Mouse (Mus musculus) A20 (cell line): Measurements from ENCODE around the gene Akap6.

Experiments
- DNase-seq: peaks from one replicate; pipeline ENCODE4 v3.0.0-alpha.2; 2011; ENCODE audit warnings: low read depth, low spot score

The Akap6 gene

DNA sequence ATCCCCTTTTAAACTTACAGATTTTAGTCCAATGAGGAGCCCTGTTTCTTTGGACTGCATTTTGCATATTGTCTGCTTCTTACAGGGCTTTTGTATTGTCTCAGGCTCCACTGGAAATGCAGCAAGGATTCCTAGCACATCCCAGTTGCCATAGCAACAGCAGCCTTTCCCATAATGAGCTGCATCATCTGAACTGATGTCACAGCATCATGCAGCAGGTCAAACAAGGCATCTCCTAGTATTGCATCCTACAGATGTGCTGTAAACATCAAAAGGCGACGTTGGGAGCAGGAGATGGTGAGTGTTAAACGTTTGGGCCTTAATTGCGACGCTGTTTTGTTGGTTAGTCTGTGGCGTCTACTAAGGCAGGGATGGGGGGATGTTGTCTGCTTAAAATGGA, at the start of gene Akap6:
TSS of gene Akap6 (plus strand) at position 238 of the 400 bp plus-strand sequence.
- DNase-seq: no peak

DNA sequence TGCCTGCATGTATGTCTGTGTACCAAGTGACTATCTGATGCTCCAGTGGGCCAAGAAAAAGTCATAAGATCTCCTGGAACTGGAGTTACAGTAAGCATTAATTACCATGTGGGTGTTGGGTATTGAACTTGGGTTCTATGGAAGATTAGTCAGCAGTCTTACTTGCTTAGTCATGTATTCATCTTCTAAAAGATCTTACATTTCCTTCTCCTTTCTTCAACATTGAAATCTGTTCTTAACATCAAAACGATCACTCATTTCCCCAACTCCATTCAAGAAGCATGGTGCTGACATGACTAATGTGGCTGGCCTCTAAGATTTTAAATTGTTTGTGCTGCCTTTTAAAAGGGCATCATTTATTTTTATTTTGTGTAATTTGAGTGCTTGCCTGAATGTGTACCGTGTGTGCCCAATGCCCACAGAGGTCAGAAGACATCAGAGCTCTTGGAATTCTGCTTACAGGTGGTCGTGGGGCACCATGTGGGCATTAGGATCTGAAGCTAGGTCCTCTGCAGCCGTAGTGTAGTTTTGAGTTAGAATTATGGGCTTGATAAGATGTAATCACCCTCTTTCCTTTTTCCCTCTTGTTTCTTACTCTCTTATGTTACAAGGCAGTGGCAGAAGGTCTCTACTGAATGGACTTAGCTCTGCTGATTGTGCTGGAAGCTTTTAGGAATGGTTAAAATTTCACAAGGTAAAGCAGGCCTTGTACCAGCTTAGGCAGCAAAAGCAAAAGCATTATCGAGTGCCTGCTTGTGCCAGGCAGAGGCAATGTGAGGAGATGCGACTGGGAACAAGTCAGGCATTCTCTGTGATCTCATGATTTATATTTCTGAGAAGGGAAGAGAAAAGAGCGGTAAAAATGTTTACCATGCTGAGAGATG, 36.0 kb upstream of the Akap6 start:
- DNase-seq: no peak

DNA sequence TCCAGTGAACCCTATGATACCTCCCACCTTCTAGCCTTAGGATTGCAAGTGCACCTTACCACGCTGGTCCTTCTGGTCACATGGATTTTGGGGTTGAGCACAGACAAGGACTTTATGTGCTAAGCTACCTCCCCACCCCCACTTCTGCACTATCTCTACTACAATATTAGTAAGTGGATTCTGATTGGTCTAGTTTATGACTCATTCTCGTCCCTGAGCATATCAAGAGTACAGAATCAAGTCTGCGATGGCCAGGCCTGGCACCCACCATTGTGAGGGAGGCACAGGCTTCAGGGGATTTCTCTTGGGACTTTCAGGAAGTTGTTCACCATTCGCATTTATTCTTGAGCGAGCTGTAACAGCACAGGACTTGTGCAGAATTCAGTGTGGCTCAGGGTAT, 34.2 kb upstream of the Akap6 start:
- DNase-seq: no peak

- DNase-seq: no peak
Measured at GRCm38 (mm10) chr12:52671436-52671835, 27.7 kb upstream of the Akap6 start.

DNA sequence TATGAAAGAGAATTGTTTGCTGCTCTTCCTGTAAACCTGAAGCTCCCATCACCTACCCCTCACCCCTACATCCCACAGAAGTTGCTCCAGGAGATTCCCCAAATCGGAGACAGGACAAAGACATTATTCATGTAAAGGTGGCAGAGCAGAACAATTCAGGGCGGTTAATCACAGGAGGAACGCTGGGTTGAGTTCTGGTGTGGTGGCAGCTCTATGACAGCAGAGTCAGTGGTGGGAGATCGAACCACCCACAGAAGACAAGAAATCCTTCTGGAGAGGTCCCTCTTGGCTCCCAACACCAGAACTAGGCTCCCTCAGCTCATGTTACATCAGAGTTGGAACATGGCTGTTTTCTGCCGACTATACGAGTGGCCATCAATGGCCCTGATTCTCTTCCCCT, 27.2 kb upstream of the Akap6 start:
- no peak for DNase-seq

- peak; percentile 70 for DNase-seq
Measured at GRCm38 (mm10) chr12:52673361-52673960, 25.7 kb upstream of the Akap6 start.

GRCm38 (mm10) chr12:52675010-52675409, 24.2 kb upstream of the Akap6 start:
- DNase-seq: no peak

GRCm38 (mm10) chr12:52687355-52687754, 11.8 kb upstream of the Akap6 start:
- peak; percentile 36 for DNase-seq

DNA sequence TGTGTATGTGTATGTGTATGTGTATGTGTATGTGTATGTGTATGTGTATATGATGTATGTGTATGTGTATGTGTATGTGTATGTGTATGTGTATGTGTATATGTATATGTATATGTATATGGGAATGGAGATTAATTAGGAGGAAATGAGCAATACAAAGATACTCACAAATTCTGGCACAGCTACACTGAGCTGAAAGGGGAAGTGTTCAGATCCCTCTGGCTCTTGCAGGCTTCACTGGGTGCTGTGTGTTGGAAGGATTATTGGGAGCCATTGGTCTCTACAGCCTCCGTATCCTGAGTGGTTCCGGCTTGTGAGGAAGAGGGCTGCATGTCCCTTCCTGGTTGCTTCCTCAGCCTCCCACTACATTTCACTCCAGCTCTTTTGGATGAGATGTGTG, 10.5 kb upstream of the Akap6 start:
- no peak for DNase-seq

- no peak for DNase-seq
Measured at GRCm38 (mm10) chr12:52691552-52691951, 7.6 kb upstream of the Akap6 start.

DNA sequence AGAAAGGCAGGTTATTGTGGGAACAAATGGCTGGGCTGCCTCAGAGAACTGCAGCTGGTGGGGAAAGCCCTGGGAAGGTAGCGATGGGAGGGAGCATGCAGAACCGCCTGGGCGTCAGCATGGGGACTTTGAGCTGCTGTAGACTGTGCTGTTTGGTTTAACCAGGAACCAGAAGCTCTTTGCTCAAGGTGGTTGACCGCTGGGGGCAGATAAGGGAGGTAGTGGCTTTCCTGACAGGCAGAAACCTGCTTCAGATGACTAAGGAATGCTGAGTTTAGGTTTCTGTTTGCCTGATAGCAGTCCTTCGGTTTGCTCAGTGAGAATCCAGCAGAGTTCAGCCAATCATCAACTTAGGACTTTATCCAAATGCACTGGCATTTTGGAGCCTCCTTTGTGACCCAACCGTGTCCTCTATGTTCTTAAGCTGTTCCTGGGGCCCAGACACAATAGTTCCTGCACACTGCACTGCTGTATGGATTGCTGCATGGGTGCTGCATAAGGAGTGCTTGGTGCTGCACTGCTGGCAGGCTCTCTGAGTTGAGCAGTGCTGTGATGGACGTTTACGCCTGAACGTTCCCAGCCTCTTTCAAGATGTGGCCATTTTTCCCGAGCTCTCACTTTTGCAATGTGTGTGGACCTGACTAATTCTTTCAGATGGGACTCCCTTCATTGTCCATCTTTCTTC, 6.8 kb upstream of the Akap6 start:
- peak; percentile 17 for DNase-seq

DNA sequence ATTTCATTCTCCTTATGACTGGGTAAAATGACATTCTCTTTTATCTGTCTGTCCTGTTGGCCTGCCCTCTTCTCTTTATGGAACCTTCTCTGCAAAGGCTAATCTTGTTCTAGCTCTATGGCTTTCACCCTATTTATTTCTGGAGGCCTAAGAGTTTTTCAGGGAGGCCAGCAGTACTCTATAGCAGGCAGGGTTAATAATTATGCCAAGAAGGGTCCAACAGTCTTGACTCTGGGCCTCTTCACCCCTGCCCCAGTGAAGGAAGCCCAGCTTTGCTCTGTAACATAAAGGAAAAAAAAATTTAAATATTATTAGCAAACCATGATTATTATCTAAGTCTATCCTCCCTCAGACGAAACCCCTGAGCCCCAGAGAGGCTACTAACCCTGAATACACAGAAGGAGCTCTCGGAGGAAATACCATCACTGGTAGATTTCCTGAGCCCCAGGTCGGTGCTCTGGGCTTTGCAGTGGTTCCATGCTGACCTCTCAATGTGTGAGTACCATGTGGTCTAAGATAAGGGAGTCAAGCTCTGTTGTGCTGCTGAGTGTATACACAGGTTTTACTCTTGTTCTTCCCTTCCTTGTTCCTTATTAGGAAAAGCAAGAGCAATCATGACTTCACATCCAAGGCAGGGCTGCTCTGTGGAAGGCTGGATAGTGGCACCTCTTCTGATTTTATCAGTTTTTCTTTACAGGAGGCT, 1.6 kb upstream of the Akap6 start:
- DNase-seq: no peak

DNA sequence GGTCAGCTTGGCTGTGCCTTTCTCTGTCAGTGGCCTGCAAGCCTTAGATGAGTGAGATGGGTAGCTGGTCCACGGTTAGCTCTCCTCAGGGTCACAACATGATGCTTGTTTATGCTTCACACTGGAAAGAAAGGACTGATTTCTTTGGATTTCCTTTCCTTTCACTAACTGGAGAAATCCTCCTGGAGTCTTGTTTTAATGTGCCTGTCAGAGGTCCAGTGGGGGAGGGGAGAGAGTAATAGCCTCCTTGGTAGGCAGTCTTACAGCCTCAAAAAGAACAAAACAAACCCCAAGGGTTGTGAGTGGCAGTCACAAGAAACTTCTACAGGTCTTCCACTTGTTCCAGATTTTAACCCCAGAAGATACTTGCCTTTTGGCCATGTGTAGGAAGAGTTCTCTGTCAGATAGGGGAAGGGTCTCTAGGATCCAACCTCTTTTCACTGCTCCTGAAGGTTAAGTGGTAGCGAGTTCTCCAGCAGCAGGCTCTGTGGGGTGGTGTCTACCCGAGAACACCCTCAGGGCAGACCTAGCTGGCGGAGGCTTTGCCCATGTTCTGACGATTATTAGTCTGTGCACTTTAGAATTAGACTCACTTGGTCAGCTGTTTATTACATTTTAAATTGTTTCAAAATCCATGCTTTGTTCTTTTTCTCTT, 780 bp upstream of the Akap6 start:
- DNase-seq: no peak

DNA sequence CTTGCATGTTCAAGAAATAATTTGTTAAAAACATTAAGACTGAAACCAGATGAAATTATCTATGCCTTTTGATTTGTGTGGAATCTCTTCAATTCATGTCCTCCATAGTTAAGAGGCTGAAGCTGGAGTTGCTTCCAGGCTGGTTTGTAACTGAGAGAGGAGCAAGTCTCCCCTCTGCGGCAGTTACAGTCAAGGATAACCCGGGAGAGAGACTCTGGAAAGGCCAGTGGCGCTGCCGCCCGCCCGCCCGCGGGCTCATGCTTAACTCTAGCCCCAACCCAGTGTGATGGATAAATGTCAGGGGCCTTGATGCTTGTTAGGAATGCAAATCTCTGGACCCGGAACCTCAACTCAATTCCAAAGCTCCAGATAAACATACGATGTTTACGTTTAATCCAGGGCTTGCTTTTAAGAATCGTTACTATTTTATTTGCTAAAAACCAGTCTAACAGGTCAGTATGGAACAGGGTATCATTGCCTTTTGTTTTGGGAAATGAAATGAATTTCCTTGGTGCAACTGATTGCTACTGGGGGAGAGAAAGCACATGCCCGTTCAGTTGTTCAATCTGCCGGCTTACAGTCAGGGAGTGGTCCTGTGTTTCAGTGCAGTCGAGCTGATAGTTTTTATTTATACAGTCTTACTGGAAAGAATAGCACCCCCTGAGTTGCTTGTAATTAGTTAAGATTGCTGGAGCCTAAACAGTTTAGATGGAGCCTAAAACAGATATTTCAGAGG, 946 bp downstream of the Akap6 start:
- no peak for DNase-seq

DNA sequence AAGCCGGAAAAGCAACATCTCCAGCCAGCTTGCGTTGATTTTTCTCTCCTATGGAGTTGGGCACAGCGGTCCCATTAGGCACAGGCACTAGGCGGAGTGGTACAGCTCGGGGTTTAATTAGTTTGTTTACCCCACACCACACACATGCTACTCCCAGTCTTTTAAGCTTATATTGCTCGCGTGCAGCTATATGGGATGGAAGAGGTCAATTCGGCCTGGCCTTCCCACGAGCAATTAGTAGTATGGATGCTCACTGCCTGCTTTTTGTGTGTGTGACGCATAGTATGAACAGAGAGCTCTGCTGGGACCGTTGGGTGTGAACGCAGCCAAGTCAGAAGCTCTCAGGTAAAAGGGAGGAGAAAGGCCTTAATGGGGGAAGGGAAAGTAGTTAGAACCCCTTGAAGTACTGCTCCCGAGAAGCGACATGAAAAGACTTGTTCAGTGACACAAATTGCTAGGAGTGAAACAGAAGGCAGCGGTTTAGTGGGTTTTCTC, 1.6 kb downstream of the Akap6 start:
- no peak for DNase-seq

- DNase-seq: no peak
Measured at GRCm38 (mm10) chr12:52701201-52701641, 2.0 kb downstream of the Akap6 start.

- DNase-seq: no peak
Measured at GRCm38 (mm10) chr12:52702368-52702967, 3.3 kb downstream of the Akap6 start.

GRCm38 (mm10) chr12:52704081-52704480, 4.9 kb downstream of the Akap6 start:
- DNase-seq: no peak

DNA sequence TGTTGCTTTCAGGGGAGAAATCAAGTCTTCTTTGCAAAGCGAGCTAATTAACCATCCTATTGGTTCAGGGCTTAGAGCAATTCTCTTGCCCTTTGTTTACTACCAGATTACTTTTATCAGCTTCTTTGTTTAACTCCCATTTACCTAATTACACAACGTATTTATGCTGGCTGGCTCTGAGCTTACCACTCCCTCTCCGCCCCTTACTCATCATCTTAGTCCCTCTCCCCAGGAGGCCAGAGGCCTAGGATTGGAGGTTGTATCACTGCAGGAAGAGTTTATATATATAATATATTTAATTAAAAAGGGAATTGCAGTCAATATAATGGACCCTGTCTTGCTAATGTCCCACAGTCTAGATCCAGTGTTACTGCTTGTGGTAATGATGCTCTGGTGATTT, 5.6 kb downstream of the Akap6 start:
- DNase-seq: no peak

DNA sequence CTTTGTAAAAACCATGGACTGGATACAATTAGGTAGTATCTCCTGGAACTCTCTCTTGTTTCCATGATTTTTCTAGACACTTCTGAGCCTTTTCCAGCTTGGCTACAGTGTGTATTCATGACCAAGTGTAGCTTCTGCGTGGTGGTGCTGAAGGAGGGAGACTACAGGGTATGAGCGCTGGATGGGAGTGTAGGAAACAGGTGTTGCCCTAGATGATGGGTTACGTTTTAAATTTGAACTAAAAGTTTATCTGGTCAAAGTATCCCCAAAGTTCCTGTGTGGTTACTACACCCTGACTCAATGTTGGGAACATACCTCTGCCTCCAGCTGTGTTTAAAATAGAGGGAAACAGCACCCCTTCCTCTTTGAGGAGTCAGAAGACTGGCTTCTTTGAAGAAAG, 12.2 kb downstream of the Akap6 start:
- DNase-seq: no peak
